Mouse (Mus musculus): Measurements from ENCODE around the gene Odf3l2.

DNA sequence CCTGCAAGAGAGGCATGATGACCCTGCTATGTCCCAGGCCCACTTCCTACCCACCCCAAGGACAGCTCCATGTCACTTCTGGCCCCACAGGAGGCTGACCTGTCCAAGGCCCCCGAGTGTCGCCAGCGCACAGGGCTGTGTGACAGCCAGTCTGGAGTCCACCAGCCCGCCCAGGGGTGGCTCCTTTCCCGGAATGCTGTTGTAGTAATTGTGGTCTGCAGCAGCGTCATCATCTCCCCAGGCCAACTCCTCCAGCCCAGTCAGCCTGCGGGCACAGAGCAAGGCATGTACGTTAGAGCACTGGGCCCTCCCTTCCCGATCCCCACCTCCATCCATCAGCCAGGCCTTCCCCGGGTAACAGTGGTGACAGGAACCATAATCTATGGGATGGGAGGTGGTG, 19.4 kb downstream of the Odf3l2 start:
- no peak for TF ChIP-seq POLR2A (IDR thresholded peaks at IDR 0.05; ENCODE audit: low read depth, low read length)
- TF ChIP-seq CTCF (IDR thresholded peaks at IDR 0.05; ENCODE audit: extremely low read depth, insufficient read length, insufficient replicate concordance, low read depth, low read length) = no peak
